Mouse (Mus musculus): ENCODE data around the gene Cmip. TPM values are rescaled to one million over a fixed set of nuclear protein-coding genes. Genes with fewer than 3 reads are reported as not detected.
A peak's percentile ranks its signal among the peaks of the same experiment; 100 is the strongest.
"Not testable (repeated sequence)": the region's sequence is repeated elsewhere in the genome, so short reads cannot be mapped to it uniquely, and the experiment has no call there.

Cmip gene
- total RNA-seq, 2 experiments from 2014 or later = 288 to 289 TPM

GRCm38 (mm10) chr8:117406081-117406480, 149.2 kb downstream of the Cmip start:
- no peak for DNase-seq (ENCODE audit: extremely low spot score in 1 of 2, low spot score in 1 of 2)

GRCm38 (mm10) chr8:117408634-117409033, 151.8 kb downstream of the Cmip start:
- DNase-seq (ENCODE audit: extremely low spot score in 1 of 2, low spot score in 1 of 2) = no peak

- DNase-seq (ENCODE audit: extremely low spot score in 1 of 2, low spot score in 1 of 2) = no peak
Measured at GRCm38 (mm10) chr8:117409056-117409455, 152.2 kb downstream of the Cmip start.

- DNase-seq (ENCODE audit: extremely low spot score in 1 of 2, low spot score in 1 of 2) = no peak
Measured at GRCm38 (mm10) chr8:117410391-117410790, 153.5 kb downstream of the Cmip start.

GRCm38 (mm10) chr8:117410901-117411300, 154.0 kb downstream of the Cmip start:
- DNase-seq (ENCODE audit: extremely low spot score in 1 of 2, low spot score in 1 of 2) = no peak

DNA sequence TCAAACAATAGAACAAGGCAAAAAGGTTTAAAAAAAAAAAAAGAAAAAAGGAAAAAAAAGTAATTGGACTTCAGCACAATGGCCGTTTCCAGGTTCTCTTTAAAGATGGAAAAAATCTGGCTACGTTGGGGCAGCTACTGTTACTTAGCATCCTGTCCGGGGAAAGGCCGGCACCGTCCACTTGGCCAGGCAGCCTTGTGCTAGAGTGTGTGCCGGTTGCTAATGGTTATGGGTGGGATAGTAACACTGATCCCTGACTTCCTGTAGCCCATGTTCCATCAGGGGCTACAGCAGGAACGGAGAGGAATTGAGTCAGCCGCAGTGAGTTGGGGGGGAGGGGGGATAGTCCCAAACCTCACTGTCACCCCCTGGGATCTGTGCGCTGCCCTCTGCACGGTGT, 155.4 kb downstream of the Cmip start:
- DNase-seq (ENCODE audit: extremely low spot score in 1 of 2, low spot score in 1 of 2) = no peak

GRCm38 (mm10) chr8:117417830-117418229, 161.0 kb downstream of the Cmip start:
- no peak for DNase-seq (ENCODE audit: extremely low spot score in 1 of 2, low spot score in 1 of 2)

- DNase-seq (ENCODE audit: extremely low spot score in 1 of 2, low spot score in 1 of 2) = no peak
Measured at GRCm38 (mm10) chr8:117420841-117421534, 164.1 kb downstream of the Cmip start.

GRCm38 (mm10) chr8:117421838-117422237, 165.0 kb downstream of the Cmip start:
- DNase-seq (ENCODE audit: extremely low spot score in 1 of 2, low spot score in 1 of 2) = no peak

DNA sequence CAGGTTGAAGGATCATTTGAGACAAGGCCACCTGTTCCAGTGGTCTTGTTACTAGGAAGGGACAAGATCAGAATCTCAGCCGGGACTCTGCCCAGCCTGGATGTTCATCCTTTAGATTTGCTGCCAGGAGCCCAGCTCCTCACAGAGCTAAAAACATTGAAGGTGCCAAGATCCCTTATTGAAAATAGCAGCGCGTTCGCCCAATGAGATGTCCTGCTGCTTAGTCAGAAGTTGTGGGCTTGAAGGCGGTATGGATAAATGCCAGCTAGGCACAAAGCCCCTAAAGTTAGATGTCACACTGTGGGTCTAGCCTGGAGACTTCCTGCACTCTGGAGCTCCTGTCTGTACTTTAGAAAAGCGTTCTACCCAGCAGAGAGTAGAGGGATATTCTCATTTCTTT, 165.5 kb downstream of the Cmip start:
- no peak for DNase-seq (ENCODE audit: extremely low spot score in 1 of 2, low spot score in 1 of 2)

GRCm38 (mm10) chr8:117423029-117423428, 166.2 kb downstream of the Cmip start:
- DNase-seq (ENCODE audit: extremely low spot score in 1 of 2, low spot score in 1 of 2) = peak; percentile 56 to 59

GRCm38 (mm10) chr8:117427816-117428215, 171.0 kb downstream of the Cmip start:
- not testable (repeated sequence) for DNase-seq (ENCODE audit: extremely low spot score in 1 of 2, low spot score in 1 of 2)

DNA sequence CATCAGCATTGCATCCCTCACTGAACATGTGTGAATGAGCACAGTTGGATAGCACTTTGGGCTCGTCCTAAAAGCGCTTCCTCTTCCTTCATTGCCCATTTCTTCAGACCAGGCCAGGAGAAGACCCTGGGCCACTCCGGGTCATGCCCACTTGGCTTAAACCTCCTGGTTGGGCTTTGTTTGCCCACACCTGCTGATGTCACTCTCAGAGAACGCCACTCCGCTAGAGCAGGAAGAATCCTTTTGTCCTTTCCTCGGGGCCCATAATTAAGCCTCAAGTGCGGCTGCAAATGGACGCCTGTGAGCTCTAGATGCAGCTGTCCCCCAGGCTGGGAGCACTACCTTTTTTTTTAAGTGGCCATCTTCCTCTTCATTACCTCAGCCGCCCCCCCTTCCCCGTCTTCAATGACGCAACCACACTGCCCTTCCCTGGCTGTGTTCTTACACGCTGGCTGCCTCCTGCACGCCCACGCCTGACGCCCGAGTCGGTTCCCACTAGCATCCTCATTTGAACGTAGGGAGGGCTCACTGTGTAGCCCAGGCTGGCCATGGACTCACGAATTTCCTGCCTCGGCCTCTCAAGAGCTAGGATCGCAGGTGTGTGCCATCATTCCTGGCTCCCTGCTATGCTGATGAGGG, 171.8 kb downstream of the Cmip start:
- DNase-seq (ENCODE audit: extremely low spot score in 1 of 2, low spot score in 1 of 2) = peak in 1 of 2 experiments; percentile 36

GRCm38 (mm10) chr8:117430624-117431023, 173.8 kb downstream of the Cmip start:
- DNase-seq (ENCODE audit: extremely low spot score in 1 of 2, low spot score in 1 of 2) = no peak

GRCm38 (mm10) chr8:117431554-117431953, 174.7 kb downstream of the Cmip start:
- no peak for DNase-seq (ENCODE audit: extremely low spot score in 1 of 2, low spot score in 1 of 2)

GRCm38 (mm10) chr8:117432111-117432510, 175.2 kb downstream of the Cmip start:
- no peak for DNase-seq (ENCODE audit: extremely low spot score in 1 of 2, low spot score in 1 of 2)

- no peak for DNase-seq (ENCODE audit: extremely low spot score in 1 of 2, low spot score in 1 of 2)
Measured at GRCm38 (mm10) chr8:117433968-117434367, 177.1 kb downstream of the Cmip start.

GRCm38 (mm10) chr8:117436786-117437185, 179.9 kb downstream of the Cmip start:
- no peak for DNase-seq (ENCODE audit: extremely low spot score in 1 of 2, low spot score in 1 of 2)

- no peak for DNase-seq (ENCODE audit: extremely low spot score in 1 of 2, low spot score in 1 of 2)
Measured at GRCm38 (mm10) chr8:117437616-117438015, 180.8 kb downstream of the Cmip start.

GRCm38 (mm10) chr8:117440317-117440716, 183.5 kb downstream of the Cmip start:
- no peak for DNase-seq (ENCODE audit: extremely low spot score in 1 of 2, low spot score in 1 of 2)

DNA sequence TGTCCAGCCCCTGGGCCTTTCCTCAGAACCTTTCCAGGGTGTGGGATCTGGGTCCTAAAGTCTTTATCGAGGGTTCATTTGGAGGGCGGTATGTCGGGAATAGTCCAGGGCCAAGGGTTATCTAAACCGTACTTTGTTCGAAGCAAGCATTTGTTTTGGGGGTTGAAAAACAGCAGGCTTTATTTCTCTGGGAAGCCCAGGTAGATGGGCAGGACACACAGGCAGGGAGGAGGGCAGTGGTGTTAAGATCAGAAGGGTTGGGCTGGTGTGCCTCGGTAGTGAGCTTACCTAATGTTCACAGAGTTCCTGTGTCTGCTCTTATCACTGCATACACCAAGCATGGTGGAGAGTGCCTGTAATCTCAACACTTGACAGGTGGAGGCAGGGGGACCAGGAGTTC, 183.9 kb downstream of the Cmip start:
- DNase-seq (ENCODE audit: extremely low spot score in 1 of 2, low spot score in 1 of 2) = no peak

GRCm38 (mm10) chr8:117445507-117445906, 188.6 kb downstream of the Cmip start:
- DNase-seq (ENCODE audit: extremely low spot score in 1 of 2, low spot score in 1 of 2) = no peak

Measured in layer of hippocampus, postnatal 25 days (tissue).